Mouse (Mus musculus): ENCODE measurements around the gene Tcp10b. TPM values are rescaled to one million over a fixed set of nuclear protein-coding genes. Genes with fewer than 3 reads are reported as not detected.
"Not testable (repeated sequence)": the region's sequence is repeated elsewhere in the genome, so short reads cannot be mapped to it uniquely, and the experiment has no call there.

Tcp10b gene
- total RNA-seq, 1 experiment from 2014 or later: not detected

GRCm38 (mm10) chr17:13129737-13130465 lies 69.0 kb downstream of the Tcp10b start:
- not testable (repeated sequence) for ATAC-seq (replicated peaks in 1 of 2; ENCODE audit: insufficient read depth in 1 of 2, low FRiP score in 2 of 2, low TSS enrichment in 1 of 2, low read depth in 1 of 2, poor library complexity in 2 of 2, severe bottlenecking in 2 of 2)

- ATAC-seq (replicated peaks in 1 of 2; ENCODE audit: insufficient read depth in 1 of 2, low FRiP score in 2 of 2, low TSS enrichment in 1 of 2, low read depth in 1 of 2, poor library complexity in 2 of 2, severe bottlenecking in 2 of 2): not testable (repeated sequence)
Measured at GRCm38 (mm10) chr17:13131710-13132109, 70.8 kb downstream of the Tcp10b start, which contains the start of gene Unc93a. Gene Unc93a, minus strand, starts transcription at chr17:13131810.

Other genes starting within 250 kb of the Tcp10b start
- gene Mas1, start 193.0 kb upstream of the Tcp10b start, total RNA-seq (2017): not detected in 2 replicates
- gene Mrgprh, start 185.1 kb upstream of the Tcp10b start, total RNA-seq (2017): not detected in 2 replicates
- gene Pnldc1, start 150.9 kb upstream of the Tcp10b start, total RNA-seq (2017): not detected in 2 replicates
- gene Tcp1, start 145.4 kb upstream of the Tcp10b start, total RNA-seq (2017): 769 and 1,091 TPM in 2 replicates
- gene Mrpl18, start 144.8 kb upstream of the Tcp10b start, total RNA-seq (2017): 129 and 167 TPM in 2 replicates
- 0.44 and 1.3 TPM in 2 replicates for gene Acat3, start 120.5 kb upstream of the Tcp10b start, total RNA-seq (2017)
- 16.2 and 19.1 TPM in 2 replicates for gene Acat2, start 100.4 kb upstream of the Tcp10b start, total RNA-seq (2017)
- 271 and 460 TPM in 2 replicates for gene Wtap, start 66.9 kb upstream of the Tcp10b start, total RNA-seq (2017)
- gene Sod2, start 54.3 kb upstream of the Tcp10b start, total RNA-seq (2017): 54.6 and 73.5 TPM in 2 replicates
- not detected in 2 replicates for gene Gpr31b, start 8.8 kb upstream of the Tcp10b start, total RNA-seq (2017)
- not detected in 2 replicates for gene Unc93a, start 70.7 kb downstream of the Tcp10b start, total RNA-seq (2017)
- not detected in 2 replicates for gene Smok2a, start 160.1 kb downstream of the Tcp10b start, total RNA-seq (2017)
- not detected in 2 replicates for gene Smok2b, start 169.2 kb downstream of the Tcp10b start, total RNA-seq (2017)

All from hematopoietic stem cell, adult 5-6 weeks (primary cell).